Mouse (Mus musculus) liver, embryonic 15.5 days (tissue): ENCODE results near the gene Mapk13. TPM values are rescaled to one million over a fixed set of nuclear protein-coding genes. Genes with fewer than 3 reads are reported as not detected.
"Not testable (repeated sequence)": the region's sequence is repeated elsewhere in the genome, so short reads cannot be mapped to it uniquely, and the experiment has no call there.

Experiments used
- ATAC-seq: fragments of 200-750 bp; cut with Nextera tagmentation; 2 replicates; pipeline ENCODE4 v1.8.0; 2017; ENCODE audit warnings: moderate number of reproducible peaks, mild to moderate bottlenecking, moderate library complexity; ENCODE audit not compliant: insufficient read depth
- H3K27ac ChIP-seq: fragments of 300-500 bp; sonication (generic); replicated peaks from 2 replicates; pipeline ENCODE4 v1.5.1; 2015; ENCODE audit warnings: mild to moderate bottlenecking, inconsistent platforms
- H3K27me3 ChIP-seq: fragments of 300-500 bp; sonication (generic); 2 replicates; pipeline ENCODE4 v1.6.1; 2015; ENCODE audit warnings: mild to moderate bottlenecking, inconsistent platforms
- H3K36me3 ChIP-seq: fragments of 300-500 bp; sonication (generic); replicated peaks from 2 replicates; pipeline ENCODE4 v1.6.1; 2015; ENCODE audit warnings: moderate library complexity, mild to moderate bottlenecking, inconsistent platforms
- H3K4me1 ChIP-seq: fragments of 300-500 bp; sonication (generic); replicated peaks from 2 replicates; pipeline ENCODE4 v1.6.1; 2015; ENCODE audit warnings: inconsistent platforms
- H3K4me2 ChIP-seq: fragments of 300-500 bp; sonication (generic); 2 replicates; pipeline ENCODE4 v1.6.1; 2015; ENCODE audit warnings: moderate library complexity, mild to moderate bottlenecking, inconsistent platforms
- H3K4me3 ChIP-seq: fragments of 300-500 bp; sonication (generic); replicated peaks from 2 replicates; pipeline ENCODE4 v1.5.1; 2015; ENCODE audit warnings: mild to moderate bottlenecking, inconsistent platforms
- H3K9ac ChIP-seq: fragments of 300-500 bp; sonication (generic); 2 replicates; pipeline ENCODE4 v1.6.1; 2015; ENCODE audit warnings: moderate library complexity, mild to moderate bottlenecking, inconsistent platforms
- H3K9me3 ChIP-seq: fragments of 300-500 bp; sonication (generic); replicated peaks from 2 replicates; pipeline ENCODE4 v1.6.1; 2016; ENCODE audit warnings: inconsistent platforms
- WGBS: fragments of 180-500 bp; shearing (Covaris S2); methylation state at CpG from one replicate; pipeline ENCODE4 v1.1.7; 2015; ENCODE audit warnings: mixed read lengths; ENCODE audit not compliant: insufficient replicate concordance; 5-methylcytosine and 5-hydroxymethylcytosine counted together
- polyA plus RNA-seq: library from polyadenylated mRNA; unstranded; fragments of >200 nt; fragmentation: Nextera tagmentation; extraction: Ambion mirVana; gene quantifications from 2 replicates; pipeline ENCODE4 v1.2.1, GENCODE M21; 2015

Mapk13 gene
- polyA plus RNA-seq, 1 experiment from 2014 or later: 7.3 TPM

DNA sequence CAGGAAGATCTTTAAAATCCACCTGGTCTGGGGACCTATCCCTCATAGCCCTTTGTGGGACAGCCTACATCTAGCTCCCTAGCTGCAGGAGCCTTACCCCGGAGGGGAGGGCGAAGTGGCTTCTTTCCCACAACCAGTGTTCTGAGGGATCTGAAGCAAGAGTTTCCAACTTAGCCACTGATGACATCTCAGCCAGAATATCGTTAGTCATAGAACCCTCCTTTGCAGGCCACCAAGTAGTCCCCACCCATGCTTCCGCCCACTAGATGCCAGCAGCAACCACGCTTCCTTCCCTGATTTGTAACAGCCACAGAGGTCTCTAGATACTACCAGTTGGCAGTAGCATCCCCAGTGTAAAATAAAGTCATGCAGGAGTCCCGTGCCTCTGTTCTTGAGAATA, 18.5 kb upstream of the Mapk13 start:
- H3K9ac ChIP-seq: no peak overlapping the region
- no peaks in the 10 kb centered on the region for H3K9me3 ChIP-seq
- WGBS: 19% methylated on average over 6 of the region's 6 CpGs
- peaks cover 33% of the 10 kb centered on the region for H3K36me3 ChIP-seq
- H3K27me3 ChIP-seq: no peaks in the 10 kb centered on the region
- H3K4me1 ChIP-seq: peaks cover 10% of the 10 kb centered on the region; the same call in 1 of the 2 replicates
- no peak overlapping the region for H3K4me3 ChIP-seq
- no peak for ATAC-seq
- H3K4me2 ChIP-seq: no peak overlapping the region
- H3K27ac ChIP-seq: no peak overlapping the region

DNA sequence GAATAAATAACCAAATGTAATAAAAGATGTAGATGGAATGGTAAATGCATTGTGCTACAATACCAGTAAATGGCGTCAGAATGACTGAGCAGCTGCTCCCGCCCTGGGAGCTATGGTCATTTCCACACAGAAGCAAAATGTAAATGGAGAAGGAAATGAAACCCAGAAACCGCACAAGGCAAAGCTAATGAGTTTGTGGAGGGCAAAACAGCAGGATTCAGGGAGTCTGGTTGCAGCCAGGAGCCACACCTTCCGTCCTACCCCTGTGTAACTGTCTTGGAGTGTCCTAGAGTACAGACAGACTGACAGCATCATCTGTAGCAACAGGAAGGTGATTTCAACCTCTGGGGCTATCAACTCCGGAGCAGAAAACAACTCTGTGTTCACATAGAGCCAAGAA, 12.7 kb upstream of the Mapk13 start:
- WGBS: 34% methylated on average over 5 of the region's 5 CpGs

DNA sequence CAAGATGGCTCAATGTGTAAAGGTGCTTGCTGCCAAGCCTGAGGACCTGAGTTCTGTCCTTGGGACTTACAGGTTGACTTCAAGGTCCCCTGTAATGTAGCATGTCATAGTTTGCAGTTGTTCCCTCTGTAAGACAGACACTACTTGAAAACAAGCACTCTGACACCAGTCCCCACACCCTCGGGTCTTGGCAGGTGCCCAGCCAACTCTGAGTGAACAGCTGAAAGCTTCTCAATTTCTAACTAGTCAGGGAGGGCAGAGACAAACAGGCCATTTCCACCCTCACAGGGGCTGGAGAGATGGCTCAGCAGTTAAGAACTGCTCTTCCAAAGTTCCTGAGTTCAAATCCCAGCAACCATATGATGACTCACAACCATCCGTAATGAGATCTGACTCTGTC, 11.6 kb upstream of the Mapk13 start:
- Histone ChIP-seq H3K27ac (no peak overlapping the region), H3K4me2 (no peak overlapping the region), H3K9me3 (no peaks in the 10 kb centered on the region), H3K4me1 (no peaks in the 10 kb centered on the region), H3K36me3 (no peaks in the 10 kb centered on the region), H3K9ac (no peak overlapping the region), H3K4me3 (no peak overlapping the region), H3K27me3 (no peaks in the 10 kb centered on the region)
- WGBS: 65% methylated on average over 2 of the region's 2 CpGs
- no peak for ATAC-seq

More for the DNA sequence above, 12.7 kb upstream of the Mapk13 start:
- H3K9ac ChIP-seq: no peak overlapping the region
- 0 out of 2 replicates have a peak, but pooled peaks cover 2% of the 10 kb centered on the region for H3K4me1 ChIP-seq
- H3K4me3 ChIP-seq: no peak overlapping the region
- H3K9me3 ChIP-seq: no peaks in the 10 kb centered on the region
- H3K27ac ChIP-seq: no peak overlapping the region
- H3K36me3 ChIP-seq: no peaks in the 10 kb centered on the region
- H3K4me2 ChIP-seq: no peak overlapping the region
- H3K27me3 ChIP-seq: no peaks in the 10 kb centered on the region
- no peak for ATAC-seq

DNA sequence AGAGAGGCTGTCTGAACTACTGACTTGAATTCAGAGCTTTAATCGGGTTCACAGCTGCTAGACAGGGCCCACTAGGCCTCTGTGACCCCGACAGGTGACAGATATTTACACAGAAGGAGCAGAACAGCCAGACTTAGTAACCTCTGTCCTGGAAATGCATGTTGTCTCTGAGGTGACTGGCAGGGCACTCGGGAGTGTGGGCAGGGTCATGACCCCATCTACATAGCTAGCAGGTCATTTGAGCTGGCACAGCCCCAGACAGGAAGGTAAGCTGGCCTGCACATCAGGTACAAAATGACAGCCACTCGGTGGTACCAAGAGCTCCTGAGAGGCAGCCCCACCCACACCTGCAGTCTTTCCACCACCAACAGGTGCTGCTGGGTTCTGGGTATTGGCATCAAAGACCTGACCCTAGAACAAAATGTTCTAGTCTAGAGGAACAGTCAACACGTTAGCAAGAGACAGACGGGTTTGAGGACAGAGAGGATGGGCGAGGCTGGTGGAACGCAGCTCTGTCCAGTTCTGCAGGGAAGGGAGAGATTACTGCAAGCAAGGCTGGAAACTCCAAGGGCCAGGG, 8.3 kb upstream of the Mapk13 start:
- peak; percentile 73 for ATAC-seq
- no peaks in the 10 kb centered on the region for H3K9me3 ChIP-seq

DNA sequence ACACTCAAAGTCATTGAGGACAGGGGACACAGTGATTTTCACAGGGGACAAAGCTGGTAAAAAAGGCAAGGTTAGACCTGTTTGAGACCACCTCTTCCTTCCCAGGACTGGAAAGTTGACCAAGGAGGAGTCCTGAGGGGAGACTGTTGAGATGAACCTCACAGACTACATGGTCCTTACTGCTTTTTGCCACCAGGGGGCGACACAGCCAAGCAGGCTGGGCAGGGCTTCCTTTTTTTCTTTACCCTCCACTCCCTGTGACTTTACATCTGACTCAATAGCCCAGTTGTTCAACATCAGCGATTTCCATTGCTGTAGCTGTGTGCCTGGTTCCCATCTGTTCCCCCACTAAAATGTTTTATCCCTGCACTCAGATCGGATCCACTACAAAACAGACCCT, 7.2 kb upstream of the Mapk13 start:
- Histone ChIP-seq H3K27ac (no peak overlapping the region), H3K27me3 (peaks cover 8% of the 10 kb centered on the region), H3K4me2 (no peak overlapping the region), H3K4me1 (no peaks in the 10 kb centered on the region), H3K36me3 (no peaks in the 10 kb centered on the region), H3K9me3 (no peaks in the 10 kb centered on the region), H3K9ac (no peak overlapping the region), H3K4me3 (no peak overlapping the region)
- WGBS: 9% methylated on average over 3 of the region's 3 CpGs
- 0 out of 2 replicates have a peak, but pooled peaks have one; percentile 29 for ATAC-seq

More for the DNA sequence above, 8.3 kb upstream of the Mapk13 start:
- H3K27me3 ChIP-seq: no peaks in the 10 kb centered on the region; the same call in 1 of the 2 replicates
- no peak overlapping the region for H3K9ac ChIP-seq
- no peaks in the 10 kb centered on the region for H3K4me1 ChIP-seq
- H3K4me3 ChIP-seq: no peak overlapping the region
- WGBS: 54% methylated on average over 8 of the region's 8 CpGs
- H3K27ac ChIP-seq: no peak overlapping the region; the same call in 1 of the 2 replicates
- no peak overlapping the region for H3K4me2 ChIP-seq
- no peaks in the 10 kb centered on the region for H3K36me3 ChIP-seq

DNA sequence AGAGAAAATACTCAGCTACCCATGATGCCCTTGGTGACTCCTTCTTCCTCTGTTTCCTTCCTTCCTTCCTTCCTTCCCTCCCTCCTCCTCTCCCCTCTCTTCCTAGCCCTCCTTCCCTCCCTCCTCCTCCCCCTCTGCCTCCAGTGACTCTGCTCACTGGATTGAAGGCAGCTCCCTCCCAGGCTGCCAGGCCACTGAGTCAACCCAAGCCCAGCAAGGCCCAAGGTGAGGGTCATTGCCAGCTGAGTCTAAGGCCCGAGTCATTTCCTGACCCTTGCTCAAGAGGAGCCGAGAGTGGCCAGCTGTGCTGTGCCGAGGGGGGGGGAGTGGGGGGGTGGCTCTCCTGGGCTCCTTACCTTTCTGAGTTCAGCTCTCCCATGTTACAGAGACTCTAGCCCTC, 2.9 kb upstream of the Mapk13 start:
- H3K4me3 ChIP-seq: no peak overlapping the region
- H3K4me1 ChIP-seq: peaks cover 18% of the 10 kb centered on the region
- no peak overlapping the region for H3K9ac ChIP-seq
- no peak overlapping the region for H3K27ac ChIP-seq
- H3K27me3 ChIP-seq: peaks cover 50% of the 10 kb centered on the region
- no peak overlapping the region for H3K4me2 ChIP-seq
- H3K36me3 ChIP-seq: no peaks in the 10 kb centered on the region
- WGBS: 25% methylated on average over 3 of the region's 3 CpGs
- no peak for ATAC-seq
- H3K9me3 ChIP-seq: no peaks in the 10 kb centered on the region

DNA sequence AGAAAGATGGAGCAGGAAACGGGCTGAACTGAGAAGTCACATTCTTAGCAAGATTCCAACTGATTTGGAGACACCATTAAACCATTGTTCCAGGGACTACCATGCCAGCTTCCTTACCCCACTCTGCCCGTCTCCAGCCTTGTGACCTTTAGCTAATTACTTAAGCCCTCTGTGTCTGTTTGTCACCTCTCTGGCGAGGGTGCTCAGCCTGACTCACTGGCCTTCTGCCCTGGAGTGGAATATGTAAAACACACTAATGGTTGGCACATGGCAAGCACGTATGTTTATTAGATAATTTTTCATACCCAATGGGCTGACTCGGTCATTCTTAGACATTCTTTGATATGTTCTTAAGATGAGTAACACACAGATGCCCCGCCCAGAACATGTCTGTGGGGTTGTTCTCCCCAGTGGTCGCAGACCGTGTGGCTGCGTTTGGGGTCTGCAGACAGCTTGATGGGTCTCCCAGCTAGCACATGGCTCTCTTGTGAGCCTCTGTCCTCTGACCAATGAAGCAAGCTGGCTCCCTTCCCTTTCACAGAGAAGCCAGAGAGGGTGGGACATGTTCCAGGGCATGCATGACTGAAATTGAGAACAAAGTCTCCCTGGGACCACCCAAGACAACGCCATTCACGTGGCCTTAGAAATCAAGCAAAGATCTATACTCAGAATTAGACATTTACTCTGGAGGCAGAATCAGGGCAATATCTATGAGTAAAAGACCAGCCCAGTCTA, 2.1 kb upstream of the Mapk13 start:
- no peak overlapping the region for H3K4me3 ChIP-seq
- peaks cover 18% of the 10 kb centered on the region for H3K4me1 ChIP-seq
- no peak overlapping the region for H3K9ac ChIP-seq
- no peaks in the 10 kb centered on the region for H3K9me3 ChIP-seq
- 61% methylated on average over 11 of the region's 11 CpGs for WGBS
- no peak for ATAC-seq
- no peak overlapping the region for H3K4me2 ChIP-seq
- no peaks in the 10 kb centered on the region for H3K36me3 ChIP-seq
- peaks cover 57% of the 10 kb centered on the region for H3K27me3 ChIP-seq
- no peak overlapping the region for H3K27ac ChIP-seq

DNA sequence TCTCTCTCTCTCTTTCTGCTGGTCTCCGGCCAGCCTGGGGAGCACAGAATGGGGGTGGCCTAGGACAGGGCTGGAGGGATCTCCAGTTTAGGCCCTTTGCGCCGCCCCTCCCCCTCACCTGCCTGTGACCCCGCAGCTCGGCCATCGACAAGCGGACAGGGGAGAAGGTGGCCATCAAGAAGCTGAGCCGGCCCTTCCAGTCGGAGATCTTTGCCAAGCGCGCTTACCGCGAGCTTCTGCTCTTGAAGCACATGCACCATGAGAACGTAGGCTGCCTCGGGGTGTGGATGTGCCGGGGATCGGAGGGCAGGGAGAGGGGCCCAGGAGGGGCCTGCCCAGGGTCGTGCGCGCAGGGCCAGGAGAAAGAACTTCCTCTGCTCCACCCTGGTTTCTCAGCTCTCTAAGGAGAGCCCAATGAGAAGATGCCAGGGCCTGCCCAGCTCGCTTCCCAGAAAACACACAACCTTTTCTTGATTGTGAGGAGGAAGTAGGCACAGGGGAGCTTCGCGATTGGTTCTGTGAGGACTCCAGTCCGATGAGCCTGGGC, 851 bp downstream of the Mapk13 start:
- H3K27me3 ChIP-seq: peaks cover 64% of the 10 kb centered on the region
- ATAC-seq: no peak
- 2% methylated on average over 24 of the region's 24 CpGs for WGBS
- H3K27ac ChIP-seq: no peak overlapping the region; the same call in 1 of the 2 replicates
- H3K9me3 ChIP-seq: no peaks in the 10 kb centered on the region
- H3K4me3 ChIP-seq: peak overlapping the region; percentile 54
- H3K9ac ChIP-seq: no peak overlapping the region
- H3K36me3 ChIP-seq: no peaks in the 10 kb centered on the region
- peaks cover 18% of the 10 kb centered on the region for H3K4me1 ChIP-seq
- peak overlapping the region; percentile 69 for H3K4me2 ChIP-seq

DNA sequence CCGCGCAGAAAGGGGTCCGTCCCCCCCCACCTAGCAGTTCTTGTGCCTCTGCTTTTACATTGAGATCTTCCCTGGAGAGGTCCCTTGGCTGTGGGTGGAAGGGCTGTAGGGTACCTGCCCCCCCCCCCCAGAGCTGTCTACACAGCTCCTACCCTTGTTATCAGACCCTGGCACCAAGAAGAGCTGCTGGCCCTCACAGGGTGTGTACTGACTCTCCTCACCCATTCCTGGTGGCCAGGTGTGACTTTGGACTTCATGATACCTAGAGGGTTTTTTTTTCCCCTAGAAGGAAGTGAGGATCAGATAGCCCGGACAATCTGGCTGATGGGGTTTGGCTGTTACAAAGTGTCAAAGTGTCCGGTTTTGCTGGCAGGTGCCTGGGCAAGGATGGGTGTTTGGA, 2.2 kb downstream of the Mapk13 start:
- H3K36me3 ChIP-seq: no peaks in the 10 kb centered on the region
- no peak overlapping the region for H3K4me2 ChIP-seq
- no peak overlapping the region for H3K4me3 ChIP-seq
- WGBS: 69% methylated on average over 5 of the region's 5 CpGs
- peaks cover 61% of the 10 kb centered on the region for H3K27me3 ChIP-seq
- no peak overlapping the region for H3K27ac ChIP-seq
- peaks cover 18% of the 10 kb centered on the region for H3K4me1 ChIP-seq
- no peak overlapping the region for H3K9ac ChIP-seq
- no peak for ATAC-seq
- no peaks in the 10 kb centered on the region for H3K9me3 ChIP-seq

DNA sequence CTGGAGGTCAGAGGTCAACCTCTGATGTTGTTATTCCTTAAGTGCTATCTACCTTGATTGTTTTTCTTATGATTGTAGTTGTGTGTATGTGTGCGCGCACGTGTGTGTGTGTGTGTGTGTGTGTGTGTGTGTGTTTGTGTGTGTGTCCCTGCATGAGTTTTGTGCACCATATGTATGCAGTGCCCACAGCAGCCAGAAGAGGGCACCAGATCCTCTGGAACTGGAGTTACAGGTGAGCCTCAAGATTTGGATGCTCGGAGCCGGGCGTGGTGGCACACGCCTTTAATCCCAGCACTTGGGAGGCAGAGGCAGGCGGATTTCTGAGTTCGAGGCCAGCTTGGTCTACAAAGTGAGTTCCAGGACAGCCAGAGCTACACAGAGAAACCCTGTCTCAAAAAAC, 5.2 kb downstream of the Mapk13 start:
- H3K36me3 ChIP-seq, H3K27ac ChIP-seq, H3K4me3 ChIP-seq, ATAC-seq, H3K4me2 ChIP-seq, H3K9me3 ChIP-seq, H3K9ac ChIP-seq: not testable (repeated sequence)
- Histone ChIP-seq H3K4me1 (peaks cover 14% of the 10 kb centered on the region), H3K27me3 (peaks cover 33% of the 10 kb centered on the region)
- 87% methylated on average over 9 of the region's 9 CpGs for WGBS

DNA sequence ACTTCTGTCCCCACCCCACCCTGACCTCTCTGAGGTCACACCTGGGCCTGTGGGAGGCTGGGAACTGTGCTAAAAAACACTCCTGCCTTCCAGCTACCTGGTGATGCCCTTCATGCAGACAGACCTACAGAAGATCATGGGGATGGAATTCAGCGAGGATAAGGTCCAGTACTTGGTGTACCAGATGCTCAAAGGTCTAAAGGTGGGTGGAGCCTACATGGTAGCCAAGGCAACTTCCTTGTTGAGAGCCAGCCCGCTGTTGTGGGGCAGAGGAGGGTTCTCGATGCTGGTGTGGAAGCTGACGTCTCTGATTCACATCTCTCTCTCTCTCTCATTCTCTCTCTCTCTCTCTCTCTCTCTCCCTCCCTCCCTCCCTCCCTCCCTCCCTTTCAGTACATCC, 6.1 kb downstream of the Mapk13 start:
- Histone ChIP-seq H3K9ac (no peak overlapping the region), H3K27ac (no peak overlapping the region), H3K9me3 (no peaks in the 10 kb centered on the region), H3K4me3 (no peak overlapping the region), H3K4me2 (no peak overlapping the region), H3K27me3 (peaks cover 24% of the 10 kb centered on the region), H3K36me3 (no peaks in the 10 kb centered on the region), H3K4me1 (peaks cover 8% of the 10 kb centered on the region; the same call in 1 of the 2 replicates)
- no peak for ATAC-seq
- 72% methylated on average over 4 of the region's 4 CpGs for WGBS
